In the genomic region with DNA sequence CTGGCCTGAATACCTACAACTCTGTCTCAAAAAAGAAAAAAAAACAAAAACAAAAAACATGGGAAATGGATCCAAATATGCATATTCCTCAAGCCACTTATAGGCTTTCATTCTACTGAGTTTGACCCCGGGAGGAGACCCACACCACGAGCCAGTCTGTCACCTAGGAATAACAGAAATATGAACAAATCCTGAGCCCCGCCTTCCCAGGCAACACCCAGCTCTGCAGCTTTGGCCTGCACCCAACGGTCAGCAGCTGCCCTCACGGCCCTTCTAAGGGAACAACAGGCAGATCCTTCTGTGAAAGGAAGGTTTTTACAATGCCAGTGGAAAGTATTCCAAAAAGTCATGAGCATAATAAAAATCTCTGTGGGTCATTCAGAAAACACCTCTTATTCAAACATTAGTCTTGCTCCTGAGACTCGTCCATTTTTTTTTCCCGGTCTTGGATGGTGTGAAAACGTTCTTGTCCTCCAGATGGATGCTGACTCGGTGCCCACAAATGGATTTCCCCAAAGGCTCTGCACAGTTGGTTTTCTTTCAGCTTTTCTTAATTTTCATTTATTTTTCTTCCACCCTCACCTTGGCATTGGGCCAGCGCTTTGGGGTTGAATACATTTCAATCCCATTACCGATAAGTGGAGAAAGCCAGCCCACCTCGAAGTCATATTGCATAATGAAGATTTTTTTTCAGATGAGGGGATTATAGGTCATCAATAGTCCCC, we compare ENCODE assay signal across 9 mouse cellular contexts.
DNase-seq lines count a peak whose midpoint lies in the region; ATAC-seq and TF ChIP-seq lines count a peak whose summit lies in the region.
"Had no signal": no experiment of that assay in that cellular context is flagged by ENCODE, and none has a peak within 500 bp of the region (broad histone marks: within the 10 kb centered on the region; RNA-seq: fewer than 3 reads in every experiment).

No protein-coding gene starts in this region.

- no peak overlapping the region for H3K27ac ChIP-seq in heart, embryonic 12.5 days (ENCODE audit: poor library complexity, severe bottlenecking)
- H3K27ac ChIP-seq in forebrain, postnatal 0 days (ENCODE audit: low read depth, low read length): no peak overlapping the region
- H3K27ac ChIP-seq in midbrain, postnatal 0 days (ENCODE audit: low read depth, low read length): no peak overlapping the region
- no peak overlapping the region for H3K27ac ChIP-seq in kidney, embryonic 16.5 days (ENCODE audit: low read length)

- peak; percentile 86 for DNase-seq in heart, adult 11 months
- peak; percentile 40 to 56 for DNase-seq in right cerebral cortex, postnatal 10 days (ENCODE audit: low spot score in 2 of 2)
- DNase-seq in right cerebral cortex, adult 18-20 months: no peak
- DNase-seq in forebrain, postnatal 0 days: peak; percentile 45
- peak; percentile 69 for DNase-seq in midbrain, postnatal 0 days (ENCODE audit: low spot score)
- no peak for DNase-seq in thymus, postnatal 36 days

- no peaks in the 10 kb centered on the region for H3K36me3 ChIP-seq in heart, embryonic 12.5 days
- H3K36me3 ChIP-seq in forebrain, postnatal 0 days (ENCODE audit: insufficient read depth): no peaks in the 10 kb centered on the region
- H3K36me3 ChIP-seq in midbrain, postnatal 0 days (ENCODE audit: insufficient read depth, low read length): no peaks in the 10 kb centered on the region
- H3K36me3 ChIP-seq in kidney, embryonic 16.5 days (ENCODE audit: insufficient read depth, low read length): no peaks in the 10 kb centered on the region

- H3K4me1 ChIP-seq in heart, embryonic 12.5 days (replicated peaks): no peaks in the 10 kb centered on the region
- H3K4me1 ChIP-seq in forebrain, postnatal 0 days (ENCODE audit: insufficient read depth): no peaks in the 10 kb centered on the region
- H3K4me1 ChIP-seq in midbrain, postnatal 0 days (ENCODE audit: insufficient read depth, low read length): no peaks in the 10 kb centered on the region
- H3K4me1 ChIP-seq in kidney, embryonic 16.5 days (ENCODE audit: insufficient read depth, low read length): no peaks in the 10 kb centered on the region

- 80% methylated on average over 12 of the region's 12 CpGs for WGBS in heart, embryonic 12.5 days
- 18% methylated on average over 12 of the region's 12 CpGs for WGBS in forebrain, postnatal 0 days
- WGBS in midbrain, postnatal 0 days: 37% methylated on average over 12 of the region's 12 CpGs
- WGBS in kidney, embryonic 16.5 days: 68% methylated on average over 12 of the region's 12 CpGs

- no peak overlapping the region for H3K4me2 ChIP-seq in heart, embryonic 12.5 days
- H3K4me2 ChIP-seq in forebrain, postnatal 0 days (ENCODE audit: low read depth): no peak overlapping the region
- H3K4me2 ChIP-seq in midbrain, postnatal 0 days (ENCODE audit: low read depth, low read length, poor library complexity, severe bottlenecking): no peak overlapping the region
- no peak overlapping the region for H3K4me2 ChIP-seq in kidney, embryonic 16.5 days (replicated peaks; ENCODE audit: low read depth, low read length)

- TF ChIP-seq CTCF in forebrain, postnatal 0 days (IDR thresholded peaks at IDR 0.05; ENCODE audit: low read depth): no peak
- no peak for TF ChIP-seq CTCF in midbrain, postnatal 0 days (IDR thresholded peaks at IDR 0.05)

- H3K27me3 ChIP-seq in heart, embryonic 12.5 days (replicated peaks): no peaks in the 10 kb centered on the region
- H3K27me3 ChIP-seq in forebrain, postnatal 0 days (ENCODE audit: insufficient read depth, low read length): no peaks in the 10 kb centered on the region
- H3K27me3 ChIP-seq in midbrain, postnatal 0 days (ENCODE audit: insufficient read depth, low read length): no peaks in the 10 kb centered on the region
- H3K27me3 ChIP-seq in kidney, embryonic 16.5 days (ENCODE audit: insufficient read depth, low read length): no peaks in the 10 kb centered on the region

- no peak overlapping the region for H3K9ac ChIP-seq in heart, embryonic 12.5 days
- H3K9ac ChIP-seq in forebrain, postnatal 0 days: no peak overlapping the region
- H3K9ac ChIP-seq in midbrain, postnatal 0 days (replicated peaks; ENCODE audit: low read length, poor library complexity, severe bottlenecking): no peak overlapping the region
- H3K9ac ChIP-seq in kidney, embryonic 16.5 days (replicated peaks; ENCODE audit: low read length): no peak overlapping the region

- no peaks in the 10 kb centered on the region for H3K9me3 ChIP-seq in heart, embryonic 12.5 days (replicated peaks)
- H3K9me3 ChIP-seq in forebrain, postnatal 0 days (ENCODE audit: low read length): no peaks in the 10 kb centered on the region
- no peaks in the 10 kb centered on the region for H3K9me3 ChIP-seq in midbrain, postnatal 0 days (ENCODE audit: low read length)
- H3K9me3 ChIP-seq in kidney, embryonic 16.5 days (ENCODE audit: low read length): no peaks in the 10 kb centered on the region

- H3K4me3 ChIP-seq in heart, embryonic 12.5 days: no peak overlapping the region
- H3K4me3 ChIP-seq in forebrain, postnatal 0 days (ENCODE audit: low read depth, low read length): no peak overlapping the region
- no peak overlapping the region for H3K4me3 ChIP-seq in midbrain, postnatal 0 days (ENCODE audit: low read depth, low read length)
- H3K4me3 ChIP-seq in kidney, embryonic 16.5 days (ENCODE audit: low read length): no peak overlapping the region
- H3K4me3 ChIP-seq: erythroblast, embryonic 14.5 days had no signal

- no peak for ATAC-seq in heart, embryonic 12.5 days (ENCODE audit: insufficient number of reproducible peaks, low FRiP score)
- no peak for ATAC-seq in forebrain, postnatal 0 days
- no peak for ATAC-seq in midbrain, postnatal 0 days (ENCODE audit: low FRiP score)
- no peak for ATAC-seq in kidney, embryonic 16.5 days (ENCODE audit: low FRiP score, low TSS enrichment)

Comparison
In these comparisons a context has a peak if more than half of its experiments do, and no peak if none do; other contexts are left out.
1. DNase-seq: peak in heart, adult 11 months (single experiment), right cerebral cortex, postnatal 10 days (2 of 2), forebrain, postnatal 0 days (single experiment) and midbrain, postnatal 0 days (single experiment); none in right cerebral cortex, adult 18-20 months (single experiment) and thymus, postnatal 36 days (0 of 2).